Mouse (Mus musculus): ENCODE results near the gene Serhl. TPM values are rescaled to one million over a fixed set of nuclear protein-coding genes. Genes with fewer than 3 reads are reported as not detected.
"Not testable (repeated sequence)": the region's sequence is repeated elsewhere in the genome, so short reads cannot be mapped to it uniquely, and the experiment has no call there.

The Serhl gene
- total RNA-seq, 2 experiments from 2014 or later, result 43.6 to 46.5 TPM

DNA sequence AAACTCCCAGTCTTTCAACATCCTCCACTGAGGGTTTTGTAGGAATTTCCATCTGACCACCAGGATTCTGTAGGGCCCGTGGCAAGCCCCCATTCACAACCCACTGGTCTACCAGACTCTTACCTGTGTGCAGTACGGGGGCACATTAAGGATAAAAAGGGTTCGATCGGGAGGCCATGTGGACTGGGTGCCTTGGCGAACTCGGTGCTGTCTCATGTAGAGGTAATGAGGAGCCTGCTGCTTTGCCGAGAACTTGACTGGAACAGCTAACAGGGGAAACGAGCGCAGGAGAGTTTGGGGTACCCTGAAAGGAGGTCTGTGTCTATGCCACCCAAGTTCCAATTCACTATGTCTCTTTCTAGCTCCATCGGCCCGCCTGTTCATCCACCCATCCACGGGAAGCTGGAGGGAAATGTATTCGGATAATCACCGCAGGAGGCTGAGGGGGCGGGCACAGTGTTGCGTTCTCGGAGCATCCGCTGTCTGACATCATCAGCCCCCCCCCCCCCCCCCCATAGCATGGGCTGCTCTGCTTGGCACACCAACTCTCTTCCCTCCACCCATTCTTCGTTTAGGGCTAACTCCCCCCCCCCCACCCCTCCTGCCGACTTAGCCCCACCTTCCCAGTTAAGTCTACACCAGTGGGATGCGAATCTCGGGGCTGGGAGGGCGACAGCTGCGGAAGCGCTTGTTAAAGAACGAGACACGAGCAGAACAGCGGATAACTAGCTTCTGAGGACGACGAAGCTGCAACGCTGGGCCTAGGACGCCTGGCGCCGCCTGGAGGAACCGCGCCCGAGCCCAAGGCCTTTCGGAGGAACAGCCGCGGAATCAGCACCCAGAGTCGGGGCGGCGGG is 32.6 kb downstream of the Serhl start:
- intact Hi-C loops (cut with DNase I), result loop anchor here (2.0 kb wide), 3 partner anchors 21 to 51 kb away; partner anchors contain the start of gene Cyb5r3
- DNase-seq, result peak; percentile 29 to 30

DNA sequence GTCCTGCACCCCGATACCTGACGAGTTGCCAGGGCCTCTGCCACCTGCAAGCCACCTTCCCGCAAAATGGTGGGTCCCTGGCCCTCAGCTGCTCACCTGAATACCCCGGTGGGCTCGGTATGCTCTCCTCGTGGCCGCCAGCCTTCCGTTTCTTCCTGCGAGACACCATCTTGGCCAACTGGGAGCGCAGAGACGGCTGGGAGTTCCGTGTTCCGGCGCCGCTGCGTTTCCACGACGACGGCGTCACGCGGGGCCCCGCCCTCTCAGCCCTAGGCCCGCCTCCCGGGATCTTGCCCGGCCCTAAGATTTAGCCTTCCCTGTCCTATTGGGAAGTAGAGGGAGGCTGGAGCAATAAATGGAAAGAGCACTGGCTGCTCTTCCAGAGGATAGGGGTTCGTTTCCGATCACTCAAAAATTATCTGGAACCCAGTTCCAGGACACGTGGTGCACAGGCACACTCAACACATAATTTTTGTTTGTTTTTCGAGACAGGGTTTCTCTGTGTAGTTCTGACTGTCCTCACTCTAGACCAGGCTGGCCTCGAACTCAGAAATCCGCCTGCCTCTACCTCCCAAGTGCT is 33.4 kb downstream of the Serhl start, which contains the start of gene Rrp7a:
Gene Rrp7a, minus strand, starts transcription at position 236 of the 580 bp plus-strand sequence.
- peak; percentile 93 to 95 for DNase-seq
- intact Hi-C loops (cut with DNase I), result loop anchor here (2.0 kb wide), 2 partner anchors 24 to 50 kb away; partner anchors contain the start of gene Cyb5r3

DNA sequence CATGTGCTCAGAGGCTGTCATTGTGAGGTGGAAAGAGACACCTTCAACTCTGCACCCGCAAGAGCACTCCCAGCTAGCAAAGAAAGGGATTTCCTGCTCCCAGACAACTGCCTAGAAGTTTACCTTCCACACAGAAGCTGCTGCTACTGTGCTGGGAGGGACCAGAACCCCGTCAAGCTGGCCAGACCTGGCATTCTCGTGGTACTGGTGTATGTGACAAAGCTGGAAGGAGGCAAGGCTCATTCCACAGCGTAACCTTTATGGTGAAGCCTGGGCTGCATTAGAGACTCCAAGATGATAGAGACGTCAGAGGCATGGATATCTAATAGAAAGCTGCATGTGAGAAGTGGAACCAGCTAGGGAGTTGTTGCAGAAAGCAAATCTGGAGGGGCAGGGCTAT is 35.3 kb downstream of the Serhl start:
- intact Hi-C loops (cut with DNase I), result no loop called here
- no peak for DNase-seq

DNA sequence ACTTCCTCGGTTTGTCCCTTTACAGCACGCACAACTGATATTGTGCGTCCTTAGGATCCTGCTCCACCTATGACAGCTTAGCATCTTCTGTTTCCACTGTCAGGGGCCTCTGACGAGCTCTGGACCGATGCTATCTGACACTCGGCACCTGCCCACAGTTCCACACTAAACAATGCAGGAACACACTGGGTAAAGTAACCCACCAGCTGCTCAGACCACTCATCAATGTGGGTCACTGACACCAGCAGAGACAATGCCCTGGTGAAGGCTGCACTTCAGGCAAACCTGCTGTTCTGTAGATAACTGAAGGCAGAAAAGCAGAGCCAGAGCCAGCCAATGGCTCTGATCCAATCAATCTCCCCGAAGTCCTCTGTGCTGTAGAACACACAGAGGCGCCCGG is 37.3 kb downstream of the Serhl start:
- no peak for DNase-seq
- intact Hi-C loops (cut with DNase I), result no loop called here

DNA sequence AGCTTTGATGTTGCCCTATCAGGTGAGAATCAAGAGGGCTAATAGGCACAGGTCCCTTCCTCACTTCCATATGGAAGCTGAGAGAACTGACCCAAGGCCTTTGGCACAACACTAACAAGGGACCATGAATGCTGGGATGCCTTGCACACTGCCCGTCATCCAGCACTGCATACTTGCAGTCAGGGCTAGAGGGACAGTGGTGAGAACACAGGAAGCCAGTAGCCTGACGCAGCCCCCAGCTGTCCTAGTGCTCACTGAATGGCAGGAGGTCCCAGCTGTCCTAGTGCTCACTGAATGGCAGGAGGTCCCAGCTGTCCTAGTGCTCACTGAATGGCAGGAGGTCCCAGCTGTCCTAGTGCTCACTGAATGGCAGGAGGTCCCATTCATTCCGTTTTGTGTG is 37.7 kb downstream of the Serhl start:
- DNase-seq; intact Hi-C loops (cut with DNase I): not testable (repeated sequence)

DNA sequence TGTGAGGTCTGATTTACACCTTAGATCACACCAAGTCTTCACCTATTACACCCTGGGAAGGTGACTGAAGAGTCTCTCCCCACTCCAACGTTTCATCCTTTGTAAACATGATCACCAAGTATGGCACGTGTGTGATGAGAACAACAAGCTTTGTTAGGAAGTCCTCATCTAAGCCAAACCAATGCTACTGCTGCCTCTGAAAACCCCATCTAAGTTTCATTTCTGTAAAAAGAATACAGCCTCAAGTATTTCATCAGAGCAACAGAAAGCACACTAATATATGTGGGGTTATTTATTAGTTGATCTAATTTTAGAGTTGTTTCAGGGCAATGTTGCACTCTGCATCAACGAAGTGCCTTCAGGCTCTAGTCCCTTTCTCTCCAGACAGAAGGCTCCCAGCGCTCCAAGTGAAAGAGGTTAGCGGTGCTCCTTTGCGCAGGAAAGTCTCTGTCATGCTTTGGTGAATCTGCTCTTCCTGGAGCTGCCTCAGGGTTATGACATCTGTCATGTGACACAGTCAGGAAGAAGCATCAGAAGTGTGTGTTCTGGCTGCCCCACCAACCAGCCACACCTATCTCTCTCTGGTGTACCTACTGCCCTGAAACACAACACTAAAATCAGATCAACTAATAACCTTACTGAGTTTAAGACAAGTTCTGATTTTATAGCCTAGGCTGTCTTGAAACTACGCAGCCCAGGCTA is 40.4 kb downstream of the Serhl start:
- intact Hi-C loops (cut with DNase I), result no loop called here
- DNase-seq, result no peak

DNA sequence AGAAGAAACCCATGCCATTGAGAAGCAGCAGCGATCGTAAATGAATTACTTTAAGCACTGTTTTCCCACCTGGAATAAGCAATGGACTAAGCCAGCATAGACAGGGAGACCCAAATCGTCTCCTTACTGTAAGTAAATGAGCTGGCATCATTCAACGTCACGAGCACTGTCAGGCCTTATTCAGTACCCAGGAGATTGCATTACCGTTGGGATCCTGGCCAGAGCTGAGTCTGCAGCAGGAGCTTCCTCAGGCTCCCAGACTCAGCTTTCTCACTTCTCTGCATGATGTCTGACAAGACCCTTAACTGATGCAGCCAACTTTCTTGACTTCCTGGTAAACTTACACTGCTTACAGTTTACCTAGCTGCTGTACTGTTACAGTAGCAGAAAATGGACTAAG is 45.4 kb downstream of the Serhl start:
- DNase-seq, result no peak

DNA sequence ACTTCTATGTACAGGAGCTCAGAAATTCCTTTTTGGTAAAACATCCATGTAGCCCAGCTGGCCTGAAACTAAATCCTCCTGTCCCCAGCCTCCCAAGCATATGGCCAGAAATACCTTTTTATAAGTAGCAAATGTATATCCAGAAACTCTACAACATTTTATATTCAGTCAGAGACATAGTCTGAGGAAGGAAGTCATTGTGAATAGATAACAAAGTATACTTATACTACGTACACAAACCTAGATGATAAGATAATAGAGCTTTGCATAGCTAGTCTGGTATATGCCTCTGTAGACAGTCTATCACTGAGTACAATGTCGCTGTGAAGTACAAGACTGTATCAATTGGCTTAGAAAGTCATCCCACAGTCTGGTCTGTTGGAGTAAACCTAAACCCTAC is 46.3 kb downstream of the Serhl start:
- DNase-seq, result no peak
- intact Hi-C loops (cut with DNase I), result no loop called here

More for the DNA sequence above, 45.4 kb downstream of the Serhl start:
- intact Hi-C loops (cut with DNase I), result no loop called here

DNA sequence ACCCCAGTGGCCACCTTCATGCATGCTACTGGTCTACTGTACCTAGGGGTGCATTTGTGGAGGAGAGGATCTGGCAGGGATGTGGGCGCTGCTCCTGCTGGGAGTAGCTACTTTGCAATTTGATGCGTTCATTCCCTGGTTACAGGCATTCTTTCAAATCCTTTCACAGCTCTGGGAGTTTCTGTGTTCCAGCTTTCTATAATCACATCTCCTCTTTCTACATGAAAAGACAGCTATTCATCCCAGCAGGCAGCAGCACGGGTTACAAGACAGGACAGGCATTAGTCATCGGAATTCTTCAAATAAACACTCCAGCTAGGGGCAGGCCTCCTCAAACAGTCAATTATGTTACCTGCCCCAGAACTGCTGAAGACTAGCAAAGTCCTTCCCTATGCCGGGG is 53.6 kb downstream of the Serhl start:
- intact Hi-C loops (cut with DNase I), result no loop called here
- no peak for DNase-seq

DNA sequence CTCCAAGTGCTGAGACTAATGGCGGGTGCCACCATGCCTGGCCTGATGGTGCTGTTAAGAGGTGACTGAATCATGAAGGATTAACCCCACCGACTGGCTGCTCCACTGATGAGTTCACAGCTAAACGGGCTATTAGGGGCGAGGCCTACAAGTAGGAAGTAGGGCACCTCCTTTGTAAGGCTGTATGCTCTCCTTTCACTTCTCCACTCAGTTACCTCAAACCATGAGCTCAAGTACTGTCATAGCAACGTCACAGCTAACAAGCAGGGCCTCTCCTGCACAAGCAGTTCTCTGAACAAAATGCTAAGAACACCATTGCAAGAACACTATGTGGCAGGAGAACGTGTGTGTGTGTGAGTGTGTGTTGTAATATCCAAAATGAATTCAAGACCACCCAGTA is 56.2 kb downstream of the Serhl start:
- no peak for DNase-seq
- intact Hi-C loops (cut with DNase I), result no loop called here

DNA sequence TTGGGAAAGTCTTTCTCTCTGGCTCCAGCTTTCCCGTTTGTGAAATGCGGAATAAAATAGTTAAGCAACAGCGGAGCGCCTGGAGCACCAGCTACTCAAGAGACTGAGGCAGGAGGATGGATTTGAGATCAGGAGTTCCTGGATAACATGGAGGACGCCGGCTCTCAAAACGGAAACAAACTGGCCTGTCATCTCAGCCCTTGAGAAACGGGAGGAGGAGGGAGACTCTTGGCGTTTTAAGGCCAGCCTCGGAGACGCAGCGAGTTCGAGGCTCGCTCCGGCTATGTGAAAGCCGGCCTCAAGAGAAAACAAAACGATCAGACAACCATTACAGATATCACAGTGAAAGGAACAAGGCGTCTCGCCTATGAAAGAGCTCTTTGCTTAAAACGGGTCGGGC is 59.1 kb downstream of the Serhl start:
- intact Hi-C loops (cut with DNase I), result no loop called here
- DNase-seq, result no peak

DNA sequence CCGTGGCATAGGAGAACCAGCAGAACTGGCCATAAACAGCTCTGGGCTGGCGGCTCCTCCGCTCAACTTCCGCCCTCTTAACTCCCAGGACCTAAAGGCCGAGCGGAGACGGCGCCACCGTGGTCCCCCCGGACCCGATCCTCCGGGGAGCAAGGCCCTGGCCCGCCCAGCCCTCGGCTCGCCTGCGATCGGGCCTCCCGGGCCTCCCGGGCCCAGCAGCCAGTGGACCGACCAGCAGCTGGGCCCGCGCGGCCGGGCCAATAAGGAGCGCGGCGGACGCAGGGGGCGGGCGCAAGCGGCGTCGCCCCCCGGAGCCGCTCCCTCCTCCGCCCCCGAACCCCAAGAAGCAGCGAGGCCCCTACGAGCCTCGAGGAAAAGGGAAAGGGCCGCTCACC is 59.5 kb downstream of the Serhl start:
- intact Hi-C loops (cut with DNase I), result no loop called here
- DNase-seq, result no peak

DNA sequence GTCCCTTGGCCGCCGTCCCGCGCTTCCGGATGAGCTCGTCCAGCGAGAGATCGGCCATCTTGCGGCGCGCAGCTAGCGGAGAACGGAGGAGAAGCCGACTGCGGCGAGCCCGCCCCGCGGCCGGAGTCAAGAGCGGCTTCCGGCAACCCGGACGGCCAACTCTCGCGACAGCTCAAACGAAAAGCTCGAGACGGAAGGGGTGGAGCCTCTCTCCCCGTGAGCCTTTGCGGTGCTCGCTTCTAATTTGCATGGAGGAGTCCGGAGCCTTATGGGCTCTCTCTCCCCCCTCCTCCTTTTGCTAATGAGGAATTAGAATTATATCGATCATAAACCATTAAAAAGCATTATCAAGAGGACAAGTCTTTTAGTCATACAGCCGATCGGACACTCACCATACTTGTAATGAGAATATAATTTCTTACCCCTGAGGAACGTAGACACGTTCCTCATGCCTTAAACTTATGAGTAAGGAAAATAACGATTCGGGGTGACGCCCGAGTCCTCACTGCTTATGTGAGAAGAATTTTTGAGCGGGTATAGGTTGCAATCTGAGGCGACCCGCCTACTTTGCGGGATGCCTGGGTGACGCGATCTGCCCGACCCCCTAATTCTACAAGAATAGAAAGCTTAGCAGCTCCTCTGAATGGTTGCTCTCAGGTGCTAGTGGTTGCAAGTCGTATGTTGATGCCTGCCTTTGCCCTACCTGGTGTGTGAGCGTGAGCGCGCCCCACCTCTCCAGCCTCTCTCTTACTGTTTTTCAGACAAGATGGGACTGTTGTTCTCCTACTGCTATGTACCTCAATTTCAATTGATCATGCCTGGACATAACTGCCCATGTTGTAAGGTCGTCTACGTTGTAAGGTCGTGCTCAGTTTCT is 60.1 kb downstream of the Serhl start, which contains the start of gene Poldip3:
Gene Poldip3, minus strand, starts transcription at position 189 of the 877 bp plus-strand sequence.
- intact Hi-C loops (cut with DNase I), result no loop called here
- peak; percentile 98 to 99 for DNase-seq

DNA sequence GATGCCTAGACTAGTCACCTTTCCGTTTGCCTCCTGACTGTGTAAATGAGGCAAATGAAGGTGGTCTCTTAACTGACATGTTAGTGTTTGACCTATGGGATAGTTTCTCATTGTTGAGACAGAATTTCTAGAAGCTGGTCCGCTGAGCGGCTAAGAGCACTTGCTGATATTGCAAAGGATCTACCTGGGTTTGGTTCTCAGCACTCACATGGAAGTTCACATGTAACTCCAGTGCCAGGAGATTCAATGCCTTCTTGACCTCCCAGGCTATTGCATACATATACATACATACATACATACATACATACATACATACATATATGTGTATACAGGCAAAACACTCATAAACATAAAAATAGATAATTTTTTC is 60.8 kb downstream of the Serhl start:
- DNase-seq, result no peak
- intact Hi-C loops (cut with DNase I), result no loop called here

DNA sequence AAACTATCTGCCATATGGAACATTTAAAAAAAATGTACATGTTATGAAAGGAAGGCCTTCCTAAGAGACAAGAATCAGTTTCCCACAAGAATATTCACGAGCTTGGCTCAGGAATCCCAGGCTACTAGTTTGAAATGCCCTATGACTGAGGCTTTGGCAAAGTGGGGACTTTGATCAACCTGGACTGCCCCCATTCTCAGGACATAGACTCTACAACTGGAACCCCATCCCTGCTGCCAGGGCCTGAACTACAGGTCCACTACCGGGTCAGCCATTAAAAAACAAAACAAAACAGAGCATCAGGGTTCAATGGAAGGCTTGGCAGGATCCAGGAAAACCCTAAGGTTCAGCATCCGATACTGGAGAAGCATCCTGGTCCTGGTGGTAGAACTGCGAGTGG is 61.4 kb downstream of the Serhl start:
- intact Hi-C loops (cut with DNase I), result no loop called here
- no peak for DNase-seq

DNA sequence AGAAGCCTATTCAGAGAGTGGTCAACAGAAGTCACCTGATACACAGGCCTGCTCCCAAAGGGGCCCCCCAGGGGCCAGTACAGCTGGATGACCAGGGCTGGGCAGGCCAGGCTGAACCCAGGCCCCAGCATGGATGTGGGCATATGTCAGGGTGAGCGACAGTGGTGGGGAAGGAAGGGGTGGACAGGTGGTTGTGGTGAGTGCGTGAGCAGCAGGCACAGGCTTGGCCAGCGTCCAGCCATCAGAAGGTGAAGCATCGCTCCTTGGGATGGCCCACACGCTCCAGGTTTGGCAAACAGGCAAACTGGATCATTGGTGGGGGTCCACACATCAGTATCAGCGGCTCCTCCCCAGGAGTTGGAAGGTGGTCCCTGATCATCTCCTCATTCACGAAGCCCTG is 65.0 kb downstream of the Serhl start:
- intact Hi-C loops (cut with DNase I), result no loop called here
- DNase-seq, result no peak

DNA sequence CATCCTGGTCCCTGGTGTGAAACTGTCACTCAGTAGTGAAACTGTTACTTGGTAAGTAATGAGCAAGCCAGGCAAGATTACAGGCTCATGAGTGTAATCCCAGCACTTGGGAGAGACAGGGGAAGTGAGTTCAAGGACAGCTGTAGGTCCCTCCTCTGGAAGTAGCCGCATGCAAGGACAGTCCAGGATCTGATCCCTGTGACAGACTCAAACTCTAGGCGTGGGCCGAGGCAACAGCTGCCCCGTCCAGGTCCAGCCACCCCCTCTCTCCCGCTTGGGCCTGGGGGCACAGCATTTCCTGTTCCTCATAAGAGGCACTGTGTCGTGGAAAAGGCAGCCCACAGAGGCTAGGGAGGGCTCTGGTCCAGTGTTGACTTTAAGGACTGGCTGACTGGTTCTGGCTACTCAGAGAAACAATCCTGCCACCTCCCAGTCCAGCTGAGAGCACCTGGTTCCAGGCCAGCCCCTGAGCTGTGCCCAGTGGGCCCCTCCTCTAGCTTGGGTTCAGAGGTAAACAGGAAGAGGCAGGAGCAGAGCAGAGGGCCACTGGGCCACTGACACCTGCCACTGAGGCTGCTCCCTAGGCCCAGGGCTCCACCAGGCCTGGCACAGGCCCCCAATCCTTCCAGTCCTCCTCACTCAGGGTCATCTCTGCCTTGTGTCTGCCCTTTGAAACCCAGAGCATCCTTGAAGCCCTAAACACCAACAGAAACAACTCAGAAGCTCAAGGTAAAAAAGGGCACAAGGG is 66.5 kb downstream of the Serhl start:
- no peak for DNase-seq
- intact Hi-C loops (cut with DNase I), result loop anchor here (2.0 to 5.0 kb wide), 2 partner anchors 17 to 361 kb away; partner anchors contain the start of gene Cyb5r3

DNA sequence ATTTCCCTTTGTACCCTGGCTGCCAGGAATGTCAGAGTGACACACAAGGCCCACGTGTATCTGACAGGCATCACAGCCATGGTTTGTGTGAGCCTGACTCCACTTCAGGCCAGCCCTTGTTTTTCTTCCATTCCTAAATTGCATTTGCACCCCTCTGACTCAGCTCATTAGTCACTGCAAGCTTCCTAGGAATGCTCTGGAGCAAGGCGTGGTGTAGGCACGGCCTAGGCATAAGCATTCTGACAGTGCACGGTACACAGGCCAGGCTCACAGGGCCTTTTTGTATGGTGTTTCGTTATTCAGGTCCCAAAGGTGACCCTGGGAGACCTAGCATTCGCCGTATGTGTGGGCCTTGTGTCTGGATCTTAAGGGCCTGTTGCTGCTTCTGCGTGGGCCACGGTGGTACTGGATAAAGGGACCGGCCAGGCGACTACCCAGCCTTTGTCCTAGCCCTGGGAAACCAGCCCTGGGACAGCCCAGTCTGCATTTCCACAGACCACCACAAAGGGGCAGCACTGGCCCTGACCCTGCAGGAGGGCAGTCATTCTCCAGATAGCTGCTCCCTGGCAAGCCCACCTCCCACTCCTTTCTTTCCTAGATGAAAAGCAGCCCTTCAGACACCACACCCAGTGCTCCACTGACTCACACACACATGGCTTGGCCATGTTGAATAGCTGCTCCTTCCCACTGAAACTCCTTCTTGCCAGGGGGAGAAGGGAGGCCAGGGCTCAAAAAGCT is 67.8 kb downstream of the Serhl start:
- intact Hi-C loops (cut with DNase I), result loop anchor here (1.0 to 5.0 kb wide), 3 partner anchors 16 to 360 kb away; partner anchors contain the start of gene Cyb5r3
- peak; percentile 75 to 78 for DNase-seq

DNA sequence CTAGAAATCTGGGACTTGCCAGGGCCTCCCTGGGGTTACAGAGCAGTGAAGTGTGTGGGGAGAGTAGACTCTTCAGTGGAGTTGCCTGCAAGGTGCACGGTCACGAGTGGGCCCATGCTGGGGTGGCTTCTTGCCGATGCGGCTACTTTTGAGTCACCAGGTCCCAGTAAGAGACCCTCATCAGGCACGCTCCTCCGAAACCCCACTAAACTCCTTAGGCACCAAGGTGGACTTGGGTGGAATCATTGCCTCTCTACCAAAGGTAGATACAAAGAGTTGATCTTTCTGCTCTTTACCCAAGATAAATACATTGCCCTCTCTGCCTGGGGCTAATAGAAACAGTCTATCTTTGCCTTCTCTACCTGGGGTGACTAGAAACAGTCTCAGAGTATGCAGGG is 68.4 kb downstream of the Serhl start:
- no peak for DNase-seq
- intact Hi-C loops (cut with DNase I), result loop anchor here (1.0 to 5.0 kb wide), 3 partner anchors 15 to 360 kb away; partner anchors contain the start of gene Cyb5r3

Data from heart, postnatal 36 days (tissue).